Mouse (Mus musculus) stomach, postnatal 0 days (tissue): ENCODE measurements around the gene Phc3. TPM values are rescaled to one million over a fixed set of nuclear protein-coding genes. Genes with fewer than 3 reads are reported as not detected.
A peak's percentile ranks its signal among the peaks of the same experiment; 100 is the strongest.

Experiments
- ATAC-seq: fragments of 200-750 bp; cut with Nextera tagmentation; 2 replicates; pipeline ENCODE4 v1.8.0; 2017; ENCODE audit not compliant: low FRiP score, low TSS enrichment
- DNase-seq: peaks from one replicate; pipeline ENCODE4 v3.0.0-alpha.2; 2016; ENCODE audit warnings: low spot score
- H3K27ac ChIP-seq: fragments of 300-500 bp; sonication (generic); replicated peaks from 2 replicates; pipeline ENCODE4 v1.5.1; 2014; ENCODE audit warnings: mild to moderate bottlenecking, control low read depth
- H3K27me3 ChIP-seq: fragments of 300-500 bp; sonication (generic); 2 replicates; pipeline ENCODE4 v1.6.1; 2014; ENCODE audit warnings: low read length; ENCODE audit not compliant: control insufficient read depth, insufficient read depth
- H3K36me3 ChIP-seq: fragments of 300-500 bp; sonication (generic); 2 replicates; pipeline ENCODE4 v1.6.1; 2014; ENCODE audit warnings: low read length, mixed read lengths; ENCODE audit not compliant: control insufficient read depth, insufficient read depth
- H3K4me1 ChIP-seq: fragments of 300-500 bp; sonication (generic); replicated peaks from 2 replicates; pipeline ENCODE4 v1.6.1; 2014; ENCODE audit warnings: antibody characterized with exemption; ENCODE audit not compliant: control insufficient read depth, insufficient read depth
- H3K4me2 ChIP-seq: fragments of 300-500 bp; sonication (generic); replicated peaks from 2 replicates; pipeline ENCODE4 v1.6.1; 2014; ENCODE audit warnings: low read depth, mild to moderate bottlenecking, control low read depth, moderate library complexity
- H3K4me3 ChIP-seq: fragments of 300-500 bp; sonication (generic); 2 replicates; pipeline ENCODE4 v1.5.1; 2014; ENCODE audit warnings: low read depth, low read length, control low read depth
- H3K9ac ChIP-seq: fragments of 300-500 bp; sonication (generic); 2 replicates; pipeline ENCODE4 v1.6.1; 2014; ENCODE audit warnings: mild to moderate bottlenecking, low read length, control low read depth, mixed read lengths
- H3K9me3 ChIP-seq: fragments of 300-500 bp; sonication (generic); 2 replicates; pipeline ENCODE4 v1.6.1; 2016; ENCODE audit warnings: low read length; ENCODE audit not compliant: control insufficient read depth
- CTCF ChIP-seq: IDR thresholded peaks from 2 replicates; pipeline ENCODE4 v1.5.1; 2016; ENCODE audit warnings: antibody characterized with exemption, low read depth, mild to moderate bottlenecking, moderate library complexity
- EP300 ChIP-seq: optimal IDR thresholded peaks from 2 replicates; pipeline ENCODE3; 2016; ENCODE audit warnings: antibody characterized with exemption
- WGBS: fragments of 180-500 bp; shearing (Covaris S2); extraction: QIAGEN DNeasy Blood & Tissue Kit; methylation state at CpG from one replicate; pipeline ENCODE4 v1.1.7; 2014; 5-methylcytosine and 5-hydroxymethylcytosine counted together
- polyA plus RNA-seq: library from polyadenylated mRNA; unstranded; fragments of >200 nt; fragmentation: Nextera tagmentation; extraction: Ambion mirVana; gene quantifications from 2 replicates; pipeline ENCODE4 v1.2.1, GENCODE M21; 2015

Phc3 gene
- polyA plus RNA-seq, 1 experiment from 2014 or later: 3.0 TPM

DNA sequence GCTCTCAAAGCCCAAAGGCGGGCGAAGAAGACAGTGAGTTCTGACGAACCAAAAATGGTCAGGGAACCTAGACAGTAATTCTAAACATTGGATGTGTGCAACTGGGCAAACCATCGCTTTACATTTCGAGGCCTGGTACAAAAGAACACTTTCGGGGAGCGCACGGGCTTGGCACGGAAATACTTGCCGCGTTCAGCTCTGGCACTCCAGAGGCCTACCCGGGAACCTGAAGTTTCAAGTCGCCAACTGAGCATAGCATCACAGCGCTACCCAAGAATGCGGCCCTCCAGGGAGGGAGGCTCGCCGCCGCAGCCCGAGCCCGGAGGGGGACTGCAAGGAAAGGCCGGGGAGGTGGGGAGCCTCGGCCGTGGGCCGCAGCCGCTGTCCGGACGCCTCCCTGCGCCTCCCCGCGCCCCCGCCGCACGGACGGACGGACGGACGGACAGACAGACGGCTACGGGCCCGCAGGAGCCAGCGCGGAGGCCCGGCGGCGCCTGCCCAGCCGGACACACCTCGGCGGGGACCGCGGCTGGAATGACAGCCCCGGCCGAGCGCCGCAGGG is 603 bp downstream of the Phc3 start:
- peak; percentile 71 for ATAC-seq
- H3K4me1 ChIP-seq: no peaks in the 10 kb centered on the region; the same call in 1 of the 2 replicates
- H3K9me3 ChIP-seq: no peaks in the 10 kb centered on the region
- H3K27ac ChIP-seq: peak overlapping the region; percentile 96
- TF ChIP-seq CTCF: no peak
- no peak for TF ChIP-seq EP300
- peak overlapping the region; percentile 71 for H3K4me2 ChIP-seq
- peak overlapping the region; percentile 97 for H3K4me3 ChIP-seq
- DNase-seq: peak; percentile 71
- H3K36me3 ChIP-seq: 0 out of 2 replicates have a peak, but pooled peaks cover 4% of the 10 kb centered on the region
- peak overlapping the region; percentile 97 for H3K9ac ChIP-seq
- under 1% methylated on average over 50 of the region's 54 CpGs for WGBS
- no peaks in the 10 kb centered on the region for H3K27me3 ChIP-seq

DNA sequence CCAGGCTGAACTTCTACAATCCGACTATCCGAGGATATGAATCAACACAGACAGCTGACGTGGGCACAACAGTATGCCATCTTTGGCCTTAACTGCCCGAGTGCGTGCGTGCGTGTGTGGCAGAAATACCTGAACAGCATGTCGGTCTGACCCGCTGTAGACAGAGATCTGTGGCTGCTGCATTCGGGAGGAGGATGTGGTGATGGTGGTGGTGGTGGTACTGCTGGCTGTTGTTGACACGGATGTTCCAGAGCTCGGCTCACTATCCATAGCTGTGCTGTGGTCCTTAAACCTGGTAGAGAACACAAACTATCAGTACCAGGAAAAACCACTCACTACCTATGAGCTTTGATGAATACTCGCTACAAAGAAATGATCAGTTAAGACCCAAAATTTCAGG is 3.6 kb downstream of the Phc3 start:
- H3K9ac ChIP-seq: no peak overlapping the region
- WGBS: 94% methylated on average over 13 of the region's 13 CpGs
- no peak for ATAC-seq

DNA sequence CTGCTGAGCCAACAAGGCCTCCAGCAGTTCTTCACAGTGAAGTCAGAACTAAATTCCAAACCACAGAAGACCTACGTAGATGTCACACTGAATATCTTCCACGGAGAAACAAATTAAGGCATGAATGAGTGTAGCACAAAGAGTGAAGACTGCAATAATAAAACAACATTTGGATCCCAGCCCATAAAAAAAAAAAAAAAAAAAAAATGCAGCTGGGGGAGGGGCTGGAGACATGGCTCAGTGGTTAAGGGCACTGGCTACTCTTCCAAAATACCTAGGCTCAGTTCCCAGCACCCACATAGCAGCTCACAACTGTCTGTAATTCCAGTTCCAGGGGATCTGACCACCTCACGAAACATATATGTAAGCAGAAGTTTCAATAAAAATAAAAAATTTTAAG is 5.0 kb downstream of the Phc3 start:
- Histone ChIP-seq H3K9ac (no peak overlapping the region), H3K27ac (no peak overlapping the region), H3K27me3 (no peaks in the 10 kb centered on the region), H3K4me2 (no peak overlapping the region), H3K36me3 (peaks cover 24% of the 10 kb centered on the region), H3K9me3 (no peaks in the 10 kb centered on the region), H3K4me3 (no peak overlapping the region), H3K4me1 (no peaks in the 10 kb centered on the region; the same call in 1 of the 2 replicates)
- no peak for ATAC-seq
- TF ChIP-seq EP300 (no peak), CTCF (no peak)
- no peak for DNase-seq
- WGBS: 93% methylated on average over 3 of the region's 3 CpGs

More for the DNA sequence above, 3.6 kb downstream of the Phc3 start:
- Histone ChIP-seq H3K4me3 (no peak overlapping the region), H3K9me3 (no peaks in the 10 kb centered on the region), H3K4me2 (no peak overlapping the region), H3K4me1 (no peaks in the 10 kb centered on the region; the same call in 1 of the 2 replicates), H3K27ac (no peak overlapping the region), H3K36me3 (peaks cover 15% of the 10 kb centered on the region), H3K27me3 (no peaks in the 10 kb centered on the region)
- TF ChIP-seq CTCF: no peak
- no peak for TF ChIP-seq EP300
- DNase-seq: no peak

DNA sequence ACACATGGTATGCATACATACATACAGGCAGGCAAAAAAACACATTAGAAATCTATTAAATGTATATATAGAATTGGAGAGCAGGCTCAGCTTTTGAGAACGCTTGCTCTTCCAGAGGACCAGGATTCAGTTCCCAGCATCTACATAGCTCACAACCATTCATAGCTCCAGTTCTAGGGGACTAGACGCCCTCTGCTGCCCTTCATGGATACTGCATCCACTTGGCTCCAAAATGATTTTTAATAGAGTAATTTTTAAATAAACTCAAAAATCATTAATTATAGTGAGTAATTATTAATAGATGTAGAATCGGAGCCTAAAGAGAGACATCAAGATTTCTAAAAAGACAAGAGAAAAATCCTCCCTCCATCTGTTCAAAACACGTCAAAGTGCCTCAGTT is 6.1 kb downstream of the Phc3 start:
- no peaks in the 10 kb centered on the region for H3K27me3 ChIP-seq
- 90% methylated on average over 4 of the region's 4 CpGs for WGBS
- TF ChIP-seq EP300 (no peak), CTCF (peak; percentile 53)
- ATAC-seq: no peak
- no peaks in the 10 kb centered on the region for H3K9me3 ChIP-seq
- no peak overlapping the region for H3K9ac ChIP-seq
- H3K4me2 ChIP-seq: no peak overlapping the region
- no peak overlapping the region for H3K27ac ChIP-seq
- peaks cover 29% of the 10 kb centered on the region for H3K36me3 ChIP-seq
- H3K4me3 ChIP-seq: no peak overlapping the region
- no peaks in the 10 kb centered on the region; the same call in 1 of the 2 replicates for H3K4me1 ChIP-seq
- DNase-seq: no peak

DNA sequence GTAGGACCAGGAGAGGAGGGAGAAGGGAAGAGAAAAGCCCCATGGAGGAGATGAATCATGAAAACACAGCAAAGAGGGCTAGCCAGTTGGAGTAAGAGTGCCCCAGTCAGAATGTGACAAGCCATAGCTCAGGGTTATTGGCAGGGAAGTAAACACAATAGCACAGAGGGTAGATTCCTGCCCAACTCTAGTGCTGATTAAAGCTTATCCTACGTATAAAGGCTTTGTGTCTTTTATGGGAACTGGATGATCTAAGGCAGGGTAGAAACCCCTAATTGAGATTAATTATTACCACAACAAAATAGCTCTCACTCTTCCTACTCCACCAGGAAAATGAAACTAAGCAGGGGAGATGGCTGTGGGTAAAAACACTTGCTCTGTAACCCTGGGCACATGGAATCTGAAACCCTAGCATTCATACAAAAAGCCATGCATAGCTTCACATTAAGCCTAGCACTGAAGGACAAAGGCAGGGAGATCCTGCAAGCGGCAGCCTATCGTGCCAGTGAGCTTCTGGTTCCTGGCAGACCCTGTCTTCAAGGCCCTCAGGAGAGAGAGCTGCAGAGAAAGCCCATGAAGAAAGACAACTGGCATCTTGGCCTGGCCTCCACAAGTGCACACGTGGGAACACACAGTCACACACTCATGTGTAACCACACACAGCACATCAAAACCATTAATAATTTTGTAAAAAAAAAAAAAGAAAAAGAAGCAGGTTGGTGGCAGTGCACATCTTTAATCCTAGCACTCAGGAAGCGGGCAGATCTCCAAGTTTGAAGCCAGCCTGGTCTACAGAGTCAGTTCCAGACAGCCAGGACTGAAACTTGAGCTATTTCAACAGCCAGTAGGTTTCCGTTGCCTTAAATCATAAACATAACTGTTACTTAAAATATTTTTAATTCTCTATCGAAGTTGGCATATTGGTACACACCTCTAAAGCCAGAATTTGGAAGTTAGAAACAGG is 9.1 kb downstream of the Phc3 start:
- H3K27ac ChIP-seq: no peak overlapping the region
- no peak overlapping the region for H3K4me3 ChIP-seq
- H3K9me3 ChIP-seq: no peaks in the 10 kb centered on the region
- H3K4me1 ChIP-seq: no peaks in the 10 kb centered on the region
- no peak for ATAC-seq
- H3K4me2 ChIP-seq: no peak overlapping the region
- no peak for DNase-seq
- peaks cover 30% of the 10 kb centered on the region for H3K36me3 ChIP-seq
- TF ChIP-seq CTCF (no peak), EP300 (no peak)
- 69% methylated on average over 7 of the region's 7 CpGs for whole genome bisulfite sequencing
- no peak overlapping the region for H3K9ac ChIP-seq
- H3K27me3 ChIP-seq: no peaks in the 10 kb centered on the region

DNA sequence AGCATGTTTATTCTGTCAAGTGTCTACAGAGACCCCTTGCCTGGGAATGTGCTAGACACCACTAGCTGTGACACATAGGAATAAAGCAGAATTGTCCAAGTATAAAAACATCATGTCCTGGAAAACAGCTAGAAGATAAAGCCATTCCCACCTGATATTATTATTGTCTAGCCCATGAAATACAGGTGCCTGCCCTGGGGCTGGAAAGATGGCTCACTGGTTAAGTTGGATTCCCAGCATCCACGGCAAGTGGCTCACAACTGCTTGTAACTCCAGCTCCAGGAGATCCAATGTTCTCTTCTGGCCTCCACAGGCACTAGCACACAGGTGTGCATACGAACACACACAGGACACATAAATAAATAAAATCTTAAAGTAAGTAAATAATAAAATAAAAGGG is 10.5 kb downstream of the Phc3 start:
- H3K27me3 ChIP-seq: no peaks in the 10 kb centered on the region
- no peak overlapping the region for H3K4me2 ChIP-seq
- DNase-seq (no peak), ATAC-seq (no peak)
- no peak overlapping the region for H3K9ac ChIP-seq
- no peaks in the 10 kb centered on the region for H3K9me3 ChIP-seq
- H3K27ac ChIP-seq: no peak overlapping the region
- H3K4me3 ChIP-seq: no peak overlapping the region
- no peak for TF ChIP-seq EP300
- TF ChIP-seq CTCF: no peak
- WGBS: 60% methylated on average over 2 of the region's 2 CpGs
- peaks cover 36% of the 10 kb centered on the region for H3K36me3 ChIP-seq
- H3K4me1 ChIP-seq: no peaks in the 10 kb centered on the region
